Mouse (Mus musculus) small intestine, adult 2 months (tissue): ENCODE measurements around the gene Hsf4. TPM values are rescaled to one million over a fixed set of nuclear protein-coding genes. Genes with fewer than 3 reads are reported as not detected.

Experiments
- H3K27ac ChIP-seq: fragments of 200-500 bp; 2 replicates; pipeline ENCODE4 v1.5.1; 2012; ENCODE audit warnings: low read depth, low read length, control low read depth, inconsistent platforms; ENCODE audit not compliant: insufficient read depth
- H3K27me3 ChIP-seq: fragments of 200-500 bp; 2 replicates; pipeline ENCODE4 v1.6.1; 2012; ENCODE audit warnings: mild to moderate bottlenecking, moderate library complexity, low read length, inconsistent platforms; ENCODE audit not compliant: control insufficient read depth, insufficient read depth
- H3K36me3 ChIP-seq: fragments of 200-500 bp; 2 replicates; pipeline ENCODE4 v1.6.1; 2012; ENCODE audit warnings: mild to moderate bottlenecking, low read length, control low read depth, inconsistent platforms; ENCODE audit not compliant: control insufficient read depth, insufficient read depth
- H3K4me1 ChIP-seq: fragments of 200-500 bp; 2 replicates; pipeline ENCODE4 v1.6.1; 2012; ENCODE audit warnings: low read length, inconsistent platforms, mixed read lengths; ENCODE audit not compliant: control insufficient read depth, insufficient read depth, insufficient read length
- H3K4me3 ChIP-seq: fragments of 200-500 bp; 2 replicates; pipeline ENCODE4 v1.5.1; 2012; ENCODE audit warnings: low read depth, mild to moderate bottlenecking, control low read depth, inconsistent platforms, low read length, moderate library complexity
- CTCF ChIP-seq: fragments of 200-500 bp; IDR thresholded peaks from 2 replicates; pipeline ENCODE4 v1.5.1; 2012; ENCODE audit warnings: low read depth, mild to moderate bottlenecking, control low read depth, inconsistent platforms, low read length, moderate library complexity, mixed read lengths; ENCODE audit not compliant: insufficient replicate concordance, insufficient read length; ENCODE audit errors: extremely low read depth
- POLR2A ChIP-seq: fragments of 200-500 bp; IDR thresholded peaks from 2 replicates; pipeline ENCODE4 v1.6.1; 2012; ENCODE audit warnings: low read depth, mild to moderate bottlenecking, control low read depth, inconsistent platforms, low read length, moderate library complexity
- WGBS: fragments of 180-500 bp; shearing (Covaris S2); methylation state at CpG from one replicate; pipeline ENCODE4 v1.1.7; 2018; 5-methylcytosine and 5-hydroxymethylcytosine counted together
- polyA plus RNA-seq: library from polyadenylated mRNA; depleted of rRNA; stranded (reverse); fragments of >200 nt; gene quantifications from 2 replicates; pipeline ENCODE4 v1.2.3, GENCODE M21; 2012

The Hsf4 gene
- polyA plus RNA-seq, 1 experiment: 1.3 TPM

DNA sequence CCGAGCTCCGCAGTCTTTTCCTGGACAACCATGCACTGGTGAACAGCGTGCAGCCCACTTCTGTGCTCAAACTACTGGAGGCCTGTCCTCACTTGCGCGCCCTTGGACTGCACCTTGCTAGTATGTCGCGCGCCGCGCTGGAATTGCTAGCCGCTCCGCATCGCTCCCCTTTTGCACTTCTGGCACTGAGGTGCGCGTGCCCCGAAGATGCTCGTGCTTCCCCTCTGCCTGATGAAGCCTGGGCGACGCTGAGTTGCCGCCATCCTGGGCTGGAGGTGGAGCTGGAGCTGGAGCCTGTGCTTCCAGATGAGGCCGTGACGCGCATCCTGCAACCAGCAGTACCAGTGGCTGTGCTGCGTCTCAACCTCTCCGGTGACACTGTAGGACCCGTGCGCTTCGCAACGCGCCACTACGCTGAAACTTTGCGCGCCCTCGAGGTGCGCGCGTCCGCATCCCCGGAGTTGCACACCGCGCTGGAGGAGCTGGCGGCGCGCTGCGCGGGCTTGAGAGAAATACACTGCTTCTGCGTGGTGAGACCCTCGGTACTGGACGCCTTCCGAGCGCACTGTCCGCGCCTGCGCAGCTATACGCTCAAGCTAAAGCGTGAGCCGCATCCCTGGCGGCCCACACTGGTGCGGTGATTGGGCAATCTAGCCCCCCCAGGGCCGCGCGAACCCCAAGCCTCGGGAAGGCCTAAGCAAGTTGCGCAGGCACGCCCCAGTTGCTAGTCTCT, 1.1 kb upstream of the Hsf4 start:
- 69% methylated on average over 65 of the region's 65 CpGs for WGBS
- H3K27me3 ChIP-seq: peaks cover 7% of the 10 kb centered on the region

DNA sequence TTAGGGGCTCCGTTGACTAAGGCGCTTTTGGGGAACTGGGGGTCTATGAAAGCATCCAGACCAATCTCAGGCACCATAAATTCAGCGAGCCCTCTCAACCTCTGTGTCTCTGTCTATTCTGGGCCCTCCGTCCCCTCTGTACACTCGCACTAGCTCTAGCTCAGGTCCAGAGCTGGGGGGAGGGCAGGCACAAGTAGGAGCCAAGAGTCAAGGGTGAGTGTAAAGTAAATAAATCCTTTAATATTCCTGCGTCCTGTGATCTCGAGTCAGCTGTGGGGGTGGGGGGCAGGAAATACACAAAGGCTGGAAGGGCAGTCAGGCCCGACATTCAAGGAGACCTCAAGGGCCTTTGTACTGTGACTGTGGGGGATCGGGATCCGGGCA, 534 bp upstream of the Hsf4 start:
- H3K4me3 ChIP-seq: peak overlapping the region; percentile 55
- TF ChIP-seq POLR2A (no peak), CTCF (no peak)
- 40% methylated on average over 10 of the region's 10 CpGs for WGBS
- peaks cover 7% of the 10 kb centered on the region for H3K27me3 ChIP-seq
- H3K4me1 ChIP-seq: peaks cover 19% of the 10 kb centered on the region
- peaks cover 19% of the 10 kb centered on the region for H3K36me3 ChIP-seq
- H3K27ac ChIP-seq: no peak overlapping the region

More for the DNA sequence above, 1.1 kb upstream of the Hsf4 start:
- H3K36me3 ChIP-seq: peaks cover 19% of the 10 kb centered on the region
- H3K27ac ChIP-seq: no peak overlapping the region
- peaks cover 19% of the 10 kb centered on the region for H3K4me1 ChIP-seq
- peak overlapping the region; percentile 55 for H3K4me3 ChIP-seq
- no peak for TF ChIP-seq POLR2A
- TF ChIP-seq CTCF: no peak

DNA sequence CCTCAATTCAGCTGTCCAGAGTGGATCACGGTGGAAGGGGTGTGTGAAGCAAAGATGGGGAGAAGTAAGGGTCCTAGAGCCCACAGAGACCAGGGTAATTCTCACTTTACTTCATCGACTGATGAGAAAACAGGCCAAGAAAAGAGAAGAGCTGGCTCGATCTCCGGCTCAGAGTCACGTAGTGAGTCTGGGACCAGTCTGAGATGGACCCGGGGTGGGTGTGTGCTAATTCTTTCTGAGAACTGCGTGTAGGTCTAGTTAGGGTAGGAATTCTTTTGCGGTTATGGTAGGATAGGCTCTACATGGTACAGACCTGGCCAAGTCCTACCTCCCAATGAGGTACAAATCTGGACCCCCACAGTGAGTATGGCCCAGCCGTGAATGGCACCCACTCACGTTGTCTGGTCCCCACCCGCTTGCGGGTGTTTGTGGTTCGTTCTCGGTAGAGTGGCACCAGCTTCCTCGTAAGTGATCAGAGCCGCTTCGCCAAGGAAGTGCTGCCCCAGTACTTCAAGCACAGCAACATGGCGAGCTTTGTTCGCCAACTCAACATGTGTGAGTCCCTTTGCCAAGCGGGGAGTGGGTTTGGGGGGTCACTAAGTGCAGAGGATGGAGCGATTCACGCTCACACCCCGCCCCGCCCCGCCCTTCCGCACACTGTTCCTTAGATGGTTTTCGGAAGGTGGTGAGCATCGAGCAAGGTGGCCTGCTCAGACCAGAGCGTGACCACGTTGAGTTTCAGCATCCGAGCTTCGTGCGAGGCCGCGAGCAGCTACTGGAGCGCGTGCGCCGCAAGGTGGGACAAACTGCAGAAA, 707 bp downstream of the Hsf4 start:
- Histone ChIP-seq H3K36me3 (peaks cover 19% of the 10 kb centered on the region), H3K27ac (no peak overlapping the region), H3K27me3 (peaks cover 7% of the 10 kb centered on the region), H3K4me1 (peaks cover 19% of the 10 kb centered on the region), H3K4me3 (peak overlapping the region; percentile 55)
- whole genome bisulfite sequencing: 17% methylated on average over 39 of the region's 39 CpGs
- TF ChIP-seq POLR2A (no peak), CTCF (no peak)

DNA sequence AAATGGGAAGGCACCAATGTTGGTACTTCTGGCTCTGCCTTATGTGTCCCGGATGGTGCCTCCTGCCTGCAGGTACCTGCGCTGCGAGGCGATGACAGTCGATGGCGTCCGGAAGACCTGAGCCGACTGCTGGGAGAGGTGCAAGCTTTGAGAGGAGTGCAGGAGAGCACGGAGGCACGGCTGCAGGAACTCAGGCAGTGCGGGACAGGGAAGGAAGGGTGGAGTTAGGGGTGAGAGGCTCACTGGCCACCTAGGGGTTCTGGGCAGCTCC, 1.2 kb downstream of the Hsf4 start:
- Histone ChIP-seq H3K4me3 (no peak overlapping the region), H3K4me1 (peaks cover 19% of the 10 kb centered on the region), H3K36me3 (peaks cover 19% of the 10 kb centered on the region), H3K27ac (no peak overlapping the region), H3K27me3 (peaks cover 7% of the 10 kb centered on the region)
- TF ChIP-seq CTCF: no peak
- TF ChIP-seq POLR2A: no peak
- 20% methylated on average over 11 of the region's 11 CpGs for WGBS

DNA sequence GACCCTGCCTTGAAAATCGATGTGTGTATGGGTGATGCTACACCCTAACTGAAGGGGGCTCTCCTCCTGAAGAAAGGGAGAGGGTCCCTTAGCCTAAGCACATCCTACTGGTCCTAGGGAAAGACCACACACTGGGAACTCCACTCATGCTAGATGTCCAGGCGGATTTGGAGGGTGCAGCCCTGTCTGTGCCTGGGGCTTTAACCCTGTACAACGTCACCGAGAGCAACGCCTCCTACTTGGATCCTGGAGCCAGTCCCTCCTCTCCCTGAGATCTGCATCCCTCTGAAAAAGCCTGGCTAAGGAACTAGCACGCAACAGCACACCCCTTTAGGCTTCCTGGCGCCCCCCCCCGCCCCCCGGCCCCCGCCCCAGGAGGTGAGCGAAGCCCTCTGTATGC, 5.8 kb downstream of the Hsf4 start:
- Histone ChIP-seq H3K36me3 (no peaks in the 10 kb centered on the region), H3K4me1 (peaks cover 19% of the 10 kb centered on the region), H3K4me3 (no peak overlapping the region), H3K27ac (no peak overlapping the region), H3K27me3 (peaks cover 15% of the 10 kb centered on the region)
- 14% methylated on average over 11 of the region's 11 CpGs for WGBS
- TF ChIP-seq CTCF: no peak
- no peak for TF ChIP-seq POLR2A

DNA sequence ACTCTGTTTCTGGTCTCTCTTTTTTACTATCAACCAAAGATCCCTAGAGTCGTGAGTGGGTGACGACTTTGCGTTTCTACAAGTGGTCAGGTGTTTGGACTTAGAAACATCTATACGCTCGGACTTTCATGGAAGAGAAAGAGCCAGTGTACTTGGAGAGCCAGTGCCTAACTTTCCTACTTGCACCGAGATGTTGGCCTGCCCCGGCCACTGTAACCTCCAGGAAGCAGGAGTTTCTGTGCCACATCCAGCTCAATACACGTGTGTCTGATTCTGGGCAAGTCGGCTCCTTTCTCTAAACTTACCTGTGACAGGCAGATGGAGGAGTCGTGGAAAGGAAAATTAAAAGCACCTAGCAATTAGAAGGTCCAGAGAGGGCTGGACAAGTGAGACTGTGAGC, 6.2 kb downstream of the Hsf4 start, which contains the start of gene Nol3:
Gene Nol3, plus strand, starts transcription at position 301 of the 400 bp plus-strand sequence.
- peak within 1 kb of the TSS; percentile 60 for H3K4me3 ChIP-seq
- 2% methylated on average over 10 of the region's 10 CpGs for WGBS
- no peaks in the 10 kb centered on the region for H3K36me3 ChIP-seq
- no peak for TF ChIP-seq POLR2A
- TF ChIP-seq CTCF: no peak
- no peak within 1 kb of the TSS for H3K27ac ChIP-seq
- peaks cover 16% of the 10 kb centered on the region for H3K4me1 ChIP-seq
- peaks cover 11% of the 10 kb centered on the region for H3K27me3 ChIP-seq

DNA sequence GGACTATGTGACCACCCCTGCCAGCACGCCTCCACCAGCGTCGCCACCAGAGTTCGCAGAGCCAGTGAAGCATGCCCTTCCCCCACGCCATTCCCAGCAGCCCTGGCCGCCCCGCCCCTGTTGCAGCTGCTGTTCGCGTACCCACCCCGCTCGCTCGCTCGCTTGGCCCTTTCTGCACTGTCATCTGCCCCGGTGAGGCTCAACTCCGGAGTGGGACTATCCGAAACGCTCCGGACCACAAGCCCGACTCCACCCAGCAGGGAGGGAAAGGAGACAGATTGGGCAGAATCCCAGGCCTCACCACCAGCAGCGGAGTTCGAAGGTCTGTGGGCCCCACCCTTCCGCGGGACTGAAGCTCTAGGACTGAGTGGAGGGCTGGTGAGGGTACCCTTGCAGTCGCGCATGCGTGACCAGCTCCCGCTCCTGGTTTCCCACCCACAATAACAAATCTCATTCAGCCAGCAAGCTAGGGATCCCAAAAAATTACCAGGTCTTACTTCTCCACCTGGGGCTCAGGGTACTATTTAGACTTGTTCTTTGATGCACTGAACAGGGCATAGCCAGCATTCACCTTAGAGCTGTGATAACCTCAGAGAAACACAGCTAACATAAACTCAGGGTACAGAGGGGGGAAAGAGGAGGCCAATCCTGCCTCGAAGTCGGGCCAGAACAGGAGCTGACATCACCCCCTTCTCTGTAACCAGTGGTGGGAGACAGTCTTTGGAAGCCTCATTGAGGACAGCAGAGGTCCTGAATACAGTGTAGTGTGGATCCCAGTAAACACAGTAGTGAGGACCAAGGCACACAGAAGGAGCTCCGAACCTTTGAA, 6.9 kb downstream of the Hsf4 start:
- no peak for TF ChIP-seq CTCF
- TF ChIP-seq POLR2A: no peak
- Histone ChIP-seq H3K27ac (no peak overlapping the region), H3K4me1 (peaks cover 16% of the 10 kb centered on the region), H3K27me3 (peaks cover 11% of the 10 kb centered on the region), H3K4me3 (peak overlapping the region; percentile 60), H3K36me3 (no peaks in the 10 kb centered on the region)
- WGBS: 7% methylated on average over 30 of the region's 30 CpGs
